Mouse (Mus musculus): ENCODE data around the gene Sidt1.

Sidt1 gene

GRCm38 (mm10) chr16:44249985-44250384, 83.0 kb downstream of the Sidt1 start:
- no peak for DNase-seq (ENCODE audit: low spot score)

- no peak for DNase-seq (ENCODE audit: low spot score)
Observed at GRCm38 (mm10) chr16:44243323-44243722, 89.7 kb downstream of the Sidt1 start.

- peak; percentile 58 for DNase-seq (ENCODE audit: low spot score)
Observed at GRCm38 (mm10) chr16:44242633-44243032, 90.4 kb downstream of the Sidt1 start.

- DNase-seq (ENCODE audit: low spot score): no peak
Observed at GRCm38 (mm10) chr16:44240406-44240805, 92.6 kb downstream of the Sidt1 start.

GRCm38 (mm10) chr16:44238835-44239263, 94.1 kb downstream of the Sidt1 start:
- DNase-seq (ENCODE audit: low spot score): no peak

- no peak for DNase-seq (ENCODE audit: low spot score)
Observed at GRCm38 (mm10) chr16:44237836-44238235, 95.2 kb downstream of the Sidt1 start.

- DNase-seq (ENCODE audit: low spot score): no peak
Observed at GRCm38 (mm10) chr16:44233019-44233418, 100.0 kb downstream of the Sidt1 start.

- no peak for DNase-seq (ENCODE audit: low spot score)
Observed at GRCm38 (mm10) chr16:44226706-44227291, 106.2 kb downstream of the Sidt1 start.

GRCm38 (mm10) chr16:44221463-44221862, 111.5 kb downstream of the Sidt1 start:
- no peak for DNase-seq (ENCODE audit: low spot score)

GRCm38 (mm10) chr16:44216417-44216816, 116.6 kb downstream of the Sidt1 start:
- no peak for DNase-seq (ENCODE audit: low spot score)

GRCm38 (mm10) chr16:44215513-44215912, 117.5 kb downstream of the Sidt1 start:
- DNase-seq (ENCODE audit: low spot score): no peak

- no peak for DNase-seq (ENCODE audit: low spot score)
Observed at GRCm38 (mm10) chr16:44212703-44213102, 120.3 kb downstream of the Sidt1 start.

- DNase-seq (ENCODE audit: low spot score): no peak
Observed at GRCm38 (mm10) chr16:44211054-44211414, 122.0 kb downstream of the Sidt1 start.

GRCm38 (mm10) chr16:44210156-44211053, 122.6 kb downstream of the Sidt1 start:
- DNase-seq (ENCODE audit: low spot score): no peak

GRCm38 (mm10) chr16:44205973-44206372, 127.0 kb downstream of the Sidt1 start:
- no peak for DNase-seq (ENCODE audit: low spot score)

GRCm38 (mm10) chr16:44204331-44204730, 128.7 kb downstream of the Sidt1 start:
- DNase-seq (ENCODE audit: low spot score): no peak

- no peak for DNase-seq (ENCODE audit: low spot score)
Observed at GRCm38 (mm10) chr16:44200146-44200545, 132.8 kb downstream of the Sidt1 start.

- DNase-seq (ENCODE audit: low spot score): no peak
Observed at GRCm38 (mm10) chr16:44199066-44199703, 133.8 kb downstream of the Sidt1 start.

GRCm38 (mm10) chr16:44190968-44191367, 142.0 kb downstream of the Sidt1 start:
- no peak for DNase-seq (ENCODE audit: low spot score)
